Mouse (Mus musculus) ES-E14 (cell line): ENCODE data around the gene Mapk6. TPM values are rescaled to one million over a fixed set of nuclear protein-coding genes. Genes with fewer than 3 reads are reported as not detected.

Experiments used
- DNase-seq: peaks from one replicate; pipeline ENCODE4 v3.0.0-alpha.2; 2013; ENCODE audit warnings: low read depth, low spot score
- H3K27ac ChIP-seq: 2 replicates; pipeline ENCODE4 v1.5.1; 2012; ENCODE audit warnings: low read depth, mild to moderate bottlenecking, low read length, moderate library complexity, mixed read lengths; ENCODE audit not compliant: poor library complexity, insufficient read depth, severe bottlenecking
- H3K36me3 ChIP-seq: 2 replicates; pipeline ENCODE4 v1.6.1; 2012; ENCODE audit warnings: mild to moderate bottlenecking, low read length, moderate library complexity, mixed read lengths; ENCODE audit not compliant: control insufficient read depth, poor library complexity, insufficient read depth, severe bottlenecking
- H3K4me1 ChIP-seq, 2 experiments: fragments of 150-350 bp in 1 of 2; sonication (generic) in 1 of 2; 2 replicates each; pipeline ENCODE4 v1.6.1; 2012; ENCODE audit warnings: low read length in 2 of 2, mild to moderate bottlenecking in 1 of 2, mixed read lengths in 1 of 2; ENCODE audit not compliant: control insufficient read depth in 2 of 2, insufficient read depth in 2 of 2, poor library complexity in 1 of 2
- H3K4me3 ChIP-seq, 2 experiments: fragments of 150-350 bp in 1 of 2; sonication (generic) in 1 of 2; 2 replicates each; pipeline ENCODE4 v1.5.1; 2012; ENCODE audit warnings: low read length in 2 of 2, low read depth in 1 of 2, mild to moderate bottlenecking in 1 of 2, mixed read lengths in 1 of 2; ENCODE audit not compliant: insufficient read depth in 1 of 2, poor library complexity in 1 of 2, severe bottlenecking in 1 of 2
- H3K9ac ChIP-seq: 2 replicates; pipeline ENCODE4 v1.6.1; 2012; ENCODE audit warnings: low read depth, mild to moderate bottlenecking, low read length, mixed read lengths; ENCODE audit not compliant: poor library complexity, insufficient read depth, severe bottlenecking
- H3K9me3 ChIP-seq: fragments of 150-350 bp; sonication (generic); 2 replicates; pipeline ENCODE4 v1.6.1; 2012; ENCODE audit warnings: low read depth, mild to moderate bottlenecking, low read length; ENCODE audit not compliant: control insufficient read depth, insufficient read depth
- CHD2 ChIP-seq: IDR thresholded peaks from 2 replicates; pipeline ENCODE4 v1.6.1; 2014; ENCODE audit warnings: mild to moderate bottlenecking, low read depth, low read length, inconsistent platforms
- HCFC1 ChIP-seq: IDR thresholded peaks from 2 replicates; pipeline ENCODE4 v1.6.1; 2012; ENCODE audit warnings: low read length, inconsistent platforms, borderline replicate concordance; ENCODE audit not compliant: insufficient read depth
- MAFK ChIP-seq: IDR thresholded peaks from 2 replicates; pipeline ENCODE4 v1.6.1; 2014; ENCODE audit warnings: mild to moderate bottlenecking, low read depth, low read length, inconsistent platforms; ENCODE audit not compliant: insufficient read depth
- ZC3H11A ChIP-seq: IDR thresholded peaks from 2 replicates; pipeline ENCODE4 v1.6.1; 2012; ENCODE audit warnings: low read depth, mild to moderate bottlenecking, inconsistent platforms, low read length, borderline replicate concordance
- ZNF384 ChIP-seq: IDR thresholded peaks from 2 replicates; pipeline ENCODE4 v1.6.1; 2012; ENCODE audit warnings: low read depth, low read length, inconsistent platforms
- in situ Hi-C, 2 experiments: fragments of 600-800 bp; cut with MboI; formaldehyde crosslinking; loops; one replicate each; pipeline ENCODE4 v1.15.1; 2025; ENCODE audit warnings: low sequenced_read_pairs in 2 of 2, inconsistent platforms in 1 of 2; ENCODE audit not compliant: unreplicated experiment in 2 of 2
- total RNA-seq: library from RNA; depleted of rRNA; stranded (reverse); fragments of 300-350 nt; gene quantifications from 2 replicates; pipeline ENCODE4 v1.2.3, GENCODE M21; 2012

Gene Mapk6
- total RNA-seq, 1 experiment = 85.9 TPM

- Histone ChIP-seq H3K9me3 (no peaks in the 10 kb centered on the region), H3K27ac (no peak overlapping the region)
- in situ Hi-C loops = no loop called here
Observed at GRCm38 (mm10) chr9:75383785-75384184, 26.0 kb downstream of the Mapk6 start.

GRCm38 (mm10) chr9:75382825-75383224, 27.0 kb downstream of the Mapk6 start:
- Histone ChIP-seq H3K4me3 (peak overlapping the region; percentile 51 to 59), H3K4me1 (peaks cover 4 to 18% of the 10 kb centered on the region in 2 experiments), H3K36me3 (peaks cover 4% of the 10 kb centered on the region), H3K9ac (peak overlapping the region; percentile 69), H3K9me3 (no peaks in the 10 kb centered on the region), H3K27ac (peak overlapping the region; percentile 29; the same call in 1 of the 2 replicates)
- DNase-seq = no peak
- in situ Hi-C loops = no loop called here
- TF ChIP-seq ZNF384 (no peak), CHD2 (no peak), HCFC1 (no peak), ZC3H11A (no peak), MAFK (no peak)

More at GRCm38 (mm10) chr9:75383785-75384184, 26.0 kb downstream of the Mapk6 start:
- TF ChIP-seq CHD2 (no peak), ZC3H11A (no peak), HCFC1 (no peak), MAFK (no peak), ZNF384 (no peak)
- Histone ChIP-seq H3K9ac (no peak overlapping the region), H3K4me3 (no peak overlapping the region), H3K36me3 (peaks cover 10% of the 10 kb centered on the region), H3K4me1 (peaks cover 3 to 16% of the 10 kb centered on the region in 2 experiments)
- no peak for DNase-seq

GRCm38 (mm10) chr9:75378774-75379173, 31.0 kb downstream of the Mapk6 start:
- TF ChIP-seq ZC3H11A (no peak), HCFC1 (no peak)
- no peaks in the 10 kb centered on the region for H3K36me3 ChIP-seq
- H3K4me1 ChIP-seq = peaks cover 6 to 25% of the 10 kb centered on the region in 2 experiments
- H3K9me3 ChIP-seq = no peaks in the 10 kb centered on the region
- DNase-seq = no peak
- H3K27ac ChIP-seq = 0 out of 2 replicates have a peak overlapping the region, but pooled peaks have one; percentile 32
- H3K4me3 ChIP-seq = no peak overlapping the region
- in situ Hi-C loops = no loop called here
- H3K9ac ChIP-seq = no peak overlapping the region

GRCm38 (mm10) chr9:75376428-75376827, 33.4 kb downstream of the Mapk6 start:
- no peak overlapping the region for H3K4me3 ChIP-seq
- peak overlapping the region; percentile 91; the same call in 1 of the 2 replicates for H3K27ac ChIP-seq
- in situ Hi-C loops = no loop called here
- no peaks in the 10 kb centered on the region for H3K36me3 ChIP-seq
- TF ChIP-seq CHD2 = peak; percentile 76
- no peak for TF ChIP-seq ZNF384
- H3K4me1 ChIP-seq = peaks cover 3 to 23% of the 10 kb centered on the region in 2 experiments; a peak in 3 of 4 replicates
- H3K9me3 ChIP-seq = no peaks in the 10 kb centered on the region
- peak; percentile 63 for DNase-seq
- H3K9ac ChIP-seq = no peak overlapping the region

- peak overlapping the region; percentile 2; the same call in 1 of the 2 replicates for H3K9ac ChIP-seq
- no peaks in the 10 kb centered on the region for H3K9me3 ChIP-seq
- H3K36me3 ChIP-seq = no peaks in the 10 kb centered on the region
- in situ Hi-C loops = no loop called here
- H3K4me1 ChIP-seq = peaks cover 3 to 23% of the 10 kb centered on the region in 2 experiments; a peak in 3 of 4 replicates
- H3K27ac ChIP-seq = peak overlapping the region; percentile 91
- no peak for TF ChIP-seq HCFC1
- no peak for TF ChIP-seq MAFK
- TF ChIP-seq ZNF384 = no peak
- TF ChIP-seq ZC3H11A = no peak
- TF ChIP-seq CHD2 = no peak
- DNase-seq = no peak
- peak overlapping the region in 1 of 2 experiments; percentile 20; a peak in 1 of 4 replicates for H3K4me3 ChIP-seq
Observed at GRCm38 (mm10) chr9:75375606-75376005, 34.2 kb downstream of the Mapk6 start.
